ENCODE assay signal across 8 mouse cellular contexts in genomic region chr11:98002627-98003026, GRCm38 (mm10). TPM values are rescaled to one million over a fixed set of nuclear protein-coding genes. Genes with fewer than 3 reads are reported as not detected.
A peak's percentile ranks its signal among the peaks of the same experiment; 100 is the strongest.
DNase-seq lines count a peak whose midpoint lies in the region; ATAC-seq and TF ChIP-seq lines count a peak whose summit lies in the region.

No protein-coding gene starts in this region.

- TF ChIP-seq POLR2A in heart, adult 2 months (IDR thresholded peaks at IDR 0.05; ENCODE audit: insufficient read depth, low read depth, low read length), result no peak
- TF ChIP-seq POLR2A in small intestine, adult 2 months (IDR thresholded peaks at IDR 0.05; ENCODE audit: low read depth, low read length), result no peak

- 0 out of 2 replicates have a peak, but pooled peaks have one; percentile 39 for ATAC-seq in common myeloid progenitor, adult 5-6 weeks (replicated peaks; ENCODE audit: low read depth, poor library complexity, severe bottlenecking)
- peak; percentile 23; the same call in 1 of the 2 replicates for ATAC-seq in kidney, postnatal 0 days (replicated peaks; ENCODE audit: low FRiP score, low read depth)

- H3K27ac ChIP-seq in heart, adult 2 months, result no peak overlapping the region
- no peak overlapping the region for H3K27ac ChIP-seq in kidney, postnatal 0 days
- no peak overlapping the region for H3K27ac ChIP-seq in small intestine, adult 2 months (ENCODE audit: insufficient read depth, low read depth, low read length)

- DNase-seq in CD8-positive naive resting alpha-beta T cell, adult 2 months (ENCODE audit: low read depth in 2 of 2, low spot score in 2 of 2), result peak; percentile 87 to 93
- DNase-seq in T-cell, adult 2 months (ENCODE audit: low spot score), result peak; percentile 86
- peak; percentile 76 to 83 for DNase-seq in heart, adult 2 months
- DNase-seq in kidney, postnatal 0 days (ENCODE audit: low spot score), result peak; percentile 89
- DNase-seq in lung, postnatal 25 days (ENCODE audit: low spot score), result peak; percentile 82
- DNase-seq in frontal cortex, postnatal 14 days (ENCODE audit: low spot score in 2 of 2), result no peak

- WGBS in heart, adult 2 months, result 20% methylated on average over 12 of the region's 12 CpGs
- 30% methylated on average over 12 of the region's 12 CpGs for WGBS in kidney, postnatal 0 days
- WGBS in small intestine, adult 2 months, result 21% methylated on average over 12 of the region's 12 CpGs

- no peaks in the 10 kb centered on the region for H3K9me3 ChIP-seq in kidney, postnatal 0 days (replicated peaks; ENCODE audit: low read length)

- H3K4me2 ChIP-seq in kidney, postnatal 0 days (ENCODE audit: low read length), result peak overlapping the region; percentile 28; the same call in 1 of the 2 replicates

- no peak for TF ChIP-seq EP300 in heart, adult 2 months (IDR thresholded peaks at IDR 0.05; ENCODE audit: insufficient read depth, low read depth, low read length)

- no peak overlapping the region for H3K9ac ChIP-seq in heart, adult 2 months (ENCODE audit: low read depth, low read length)
- H3K9ac ChIP-seq in kidney, postnatal 0 days (ENCODE audit: low read depth, low read length), result no peak overlapping the region

- H3K4me3 ChIP-seq in heart, adult 2 months, result peak overlapping the region; percentile 26; the same call in 1 of the 2 replicates
- H3K4me3 ChIP-seq in kidney, postnatal 0 days (replicated peaks; ENCODE audit: low read depth, low read length), result no peak overlapping the region
- peak overlapping the region; percentile 48 for H3K4me3 ChIP-seq in small intestine, adult 2 months (ENCODE audit: low read depth, low read length)

- no peaks in the 10 kb centered on the region for H3K79me2 ChIP-seq in heart, adult 2 months (replicated peaks; ENCODE audit: control insufficient read depth, insufficient read depth, low read length)

- TF ChIP-seq CTCF in heart, adult 2 months (IDR thresholded peaks at IDR 0.05), result peak; percentile 90
- peak; percentile 83 for TF ChIP-seq CTCF in kidney, postnatal 0 days (IDR thresholded peaks at IDR 0.05; ENCODE audit: low read depth)
- peak; percentile 82 for TF ChIP-seq CTCF in small intestine, adult 2 months (IDR thresholded peaks at IDR 0.05; ENCODE audit: extremely low read depth, insufficient read length, insufficient replicate concordance, low read depth, low read length)

- peaks cover 4% of the 10 kb centered on the region for H3K4me1 ChIP-seq in heart, adult 2 months (ENCODE audit: control insufficient read depth, insufficient read depth, low read length)
- peaks cover 11% of the 10 kb centered on the region for H3K4me1 ChIP-seq in kidney, postnatal 0 days (replicated peaks; ENCODE audit: insufficient read depth, low read length)
- peaks cover 20% of the 10 kb centered on the region for H3K4me1 ChIP-seq in small intestine, adult 2 months (ENCODE audit: control insufficient read depth, insufficient read depth, insufficient read length, low read length)

- no peaks in the 10 kb centered on the region for H3K27me3 ChIP-seq in heart, adult 2 months (ENCODE audit: control insufficient read depth, insufficient read depth, low read length)
- H3K27me3 ChIP-seq in kidney, postnatal 0 days (ENCODE audit: insufficient read depth, low read length), result 0 out of 2 replicates have a peak, but pooled peaks cover 4% of the 10 kb centered on the region
- no peaks in the 10 kb centered on the region for H3K27me3 ChIP-seq in small intestine, adult 2 months (ENCODE audit: control insufficient read depth, insufficient read depth, low read length)

- intact Hi-C loops in heart, adult 2 months (cut with DNase I), result no loop called here

- no peaks in the 10 kb centered on the region for H3K36me3 ChIP-seq in heart, adult 2 months (ENCODE audit: control insufficient read depth, insufficient read depth, low read length)
- 0 out of 2 replicates have a peak, but pooled peaks cover 4% of the 10 kb centered on the region for H3K36me3 ChIP-seq in kidney, postnatal 0 days (ENCODE audit: insufficient read depth, low read length)
- no peaks in the 10 kb centered on the region for H3K36me3 ChIP-seq in small intestine, adult 2 months (ENCODE audit: control insufficient read depth, insufficient read depth, low read length)

RNA-seq across cellular contexts. Expression of gene Arl5c, which starts 6.6 kb away (rescaled TPM):
- total RNA-seq in common myeloid progenitor, adult 5-6 weeks (2017), result 1.2 and 2.2 TPM in 2 replicates
- under 1 TPM; 0.66 to 0.70 TPM for total RNA-seq in heart, adult 2 months (2021)
- 2.4 and 2.8 TPM in 2 replicates for polyA plus RNA-seq in heart, adult 2 months (2012; rRNA removed)
- 2.0 and 3.1 TPM in 2 replicates for polyA plus RNA-seq in kidney, postnatal 0 days (2015; fragmentation: Nextera tagmentation; extraction: Ambion mirVana)
- polyA plus RNA-seq in small intestine, adult 2 months (2012; rRNA removed), result 0.55 and 1.1 TPM in 2 replicates

RNA-seq across cellular contexts. Expression of gene Plxdc1, which starts 16.4 kb away (rescaled TPM):
- total RNA-seq in common myeloid progenitor, adult 5-6 weeks (2017), result 1.2 and 3.3 TPM in 2 replicates
- 1 to 10 TPM; 4.5 to 5.5 TPM for total RNA-seq in heart, adult 2 months (2021)
- polyA plus RNA-seq in heart, adult 2 months (2012; rRNA removed), result 6.6 and 8.5 TPM in 2 replicates
- polyA plus RNA-seq in kidney, postnatal 0 days (2015; fragmentation: Nextera tagmentation; extraction: Ambion mirVana), result 1.8 and 2.1 TPM in 2 replicates
- polyA plus RNA-seq in small intestine, adult 2 months (2012; rRNA removed), result 1.1 and 1.6 TPM in 2 replicates

RNA-seq across cellular contexts. Expression of gene Cacnb1, which starts 20.2 kb away (rescaled TPM):
- not detected in 2 replicates for total RNA-seq in common myeloid progenitor, adult 5-6 weeks (2017)
- total RNA-seq in heart, adult 2 months (2021), result 1 to 10 TPM; 5.9 to 6.1 TPM
- polyA plus RNA-seq in heart, adult 2 months (2012; rRNA removed), result 10.0 and 10.5 TPM in 2 replicates
- polyA plus RNA-seq in kidney, postnatal 0 days (2015; fragmentation: Nextera tagmentation; extraction: Ambion mirVana), result 8.8 and 9.0 TPM in 2 replicates
- 3.2 and 5.7 TPM in 2 replicates for polyA plus RNA-seq in small intestine, adult 2 months (2012; rRNA removed)

RNA-seq across cellular contexts. Expression of gene Rpl19, which starts 23.9 kb away (rescaled TPM):
- total RNA-seq in common myeloid progenitor, adult 5-6 weeks (2017), result 1,577 and 1,620 TPM in 2 replicates
- total RNA-seq in heart, adult 2 months (2021), result 100 to 1,000 TPM; 505 to 604 TPM
- polyA plus RNA-seq in heart, adult 2 months (2012; rRNA removed), result 348 and 422 TPM in 2 replicates
- polyA plus RNA-seq in kidney, postnatal 0 days (2015; fragmentation: Nextera tagmentation; extraction: Ambion mirVana), result 1,072 and 1,182 TPM in 2 replicates
- polyA plus RNA-seq in small intestine, adult 2 months (2012; rRNA removed), result 393 and 501 TPM in 2 replicates

RNA-seq across cellular contexts. Expression of gene Stac2, which starts 50.6 kb away (rescaled TPM):
- not detected in 2 replicates for total RNA-seq in common myeloid progenitor, adult 5-6 weeks (2017)
- under 1 TPM; 0.10 to 0.20 TPM for total RNA-seq in heart, adult 2 months (2021)
- polyA plus RNA-seq in heart, adult 2 months (2012; rRNA removed), result 0.09 and 0.35 TPM in 2 replicates
- polyA plus RNA-seq in kidney, postnatal 0 days (2015; fragmentation: Nextera tagmentation; extraction: Ambion mirVana), result 1.6 and 2.0 TPM in 2 replicates
- polyA plus RNA-seq in small intestine, adult 2 months (2012; rRNA removed), result 0.87 and 0.91 TPM in 2 replicates

Comparison
In these comparisons a context has a peak if more than half of its experiments do, and no peak if none do; other contexts are left out.
1. DNase-seq: peak in CD8-positive naive resting alpha-beta T cell, adult 2 months (2 of 2), T-cell, adult 2 months (single experiment), heart, adult 2 months (2 of 2), kidney, postnatal 0 days (single experiment) and lung, postnatal 25 days (single experiment); none in frontal cortex, postnatal 14 days (0 of 2).
2. Peak in every context shown above with its lines, with median percentiles within 50 percentile points of each other: CTCF ChIP-seq.